In genomic region chr6:4904055-4904450, GRCm38 (mm10) we compare ENCODE assay signal across 8 mouse cellular contexts. TPM values are rescaled to one million over a fixed set of nuclear protein-coding genes. Genes with fewer than 3 reads are reported as not detected.
DNase-seq lines count a peak whose midpoint lies in the region; ATAC-seq and TF ChIP-seq lines count a peak whose summit lies in the region.

No protein-coding gene starts in this region.

- TF ChIP-seq CTCF in lung, embryonic 14.5 days (IDR thresholded peaks at IDR 0.05; ENCODE audit: low read depth), result no peak
- no peak for TF ChIP-seq CTCF in thymus, adult 2 months (IDR thresholded peaks at IDR 0.05; ENCODE audit: borderline replicate concordance, control insufficient read depth, extremely low read depth, insufficient read depth, low read length, poor library complexity)

- DNase-seq in lung, embryonic 14.5 days, result peak; percentile 55
- DNase-seq in lung, postnatal 25 days (ENCODE audit: low spot score), result no peak
- peak; percentile 38 to 50 for DNase-seq in cerebellum, postnatal 14 days
- peak; percentile 41 for DNase-seq in kidney, postnatal 10 days
- peak; percentile 28 to 30 for DNase-seq in lung, postnatal 4 days
- no peak for DNase-seq in thymus, adult 2 months
- DNase-seq in thymus, postnatal 36 days, result no peak

- ATAC-seq in lung, embryonic 14.5 days (ENCODE audit: insufficient read depth), result no peak
- ATAC-seq in heart, embryonic 15.5 days (replicated peaks; ENCODE audit: insufficient number of reproducible peaks, insufficient read depth, low FRiP score, low read depth), result no peak

- 0 out of 2 replicates have a peak, but pooled peaks cover 8% of the 10 kb centered on the region for H3K4me1 ChIP-seq in lung, embryonic 14.5 days (ENCODE audit: insufficient read depth)
- H3K4me1 ChIP-seq in heart, embryonic 15.5 days (replicated peaks), result peaks cover 8% of the 10 kb centered on the region
- no peaks in the 10 kb centered on the region for H3K4me1 ChIP-seq in thymus, adult 2 months (replicated peaks; ENCODE audit: control insufficient read depth, insufficient read depth, low read length)

- WGBS in lung, embryonic 14.5 days, result 7% methylated on average over 9 of the region's 9 CpGs
- 4% methylated on average over 9 of the region's 9 CpGs for WGBS in heart, embryonic 15.5 days
- WGBS in thymus, adult 2 months, result 16% methylated on average over 9 of the region's 9 CpGs

- H3K36me3 ChIP-seq in lung, embryonic 14.5 days (ENCODE audit: insufficient read depth), result no peaks in the 10 kb centered on the region
- no peaks in the 10 kb centered on the region for H3K36me3 ChIP-seq in heart, embryonic 15.5 days
- H3K36me3 ChIP-seq in thymus, adult 2 months (ENCODE audit: control insufficient read depth, insufficient read depth, low read length), result no peaks in the 10 kb centered on the region

- peak overlapping the region; percentile 92 for H3K9ac ChIP-seq in lung, embryonic 14.5 days
- peak overlapping the region; percentile 88 for H3K9ac ChIP-seq in heart, embryonic 15.5 days

- H3K4me3 ChIP-seq in lung, embryonic 14.5 days (ENCODE audit: low read depth, low read length), result peak overlapping the region; percentile 74
- H3K4me3 ChIP-seq in heart, embryonic 15.5 days, result peak overlapping the region; percentile 92
- no peak overlapping the region for H3K4me3 ChIP-seq in thymus, adult 2 months (ENCODE audit: control insufficient read depth, insufficient read depth, low read length)

- no peak for TF ChIP-seq POLR2A in thymus, adult 2 months (IDR thresholded peaks at IDR 0.05; ENCODE audit: control insufficient read depth, extremely low read depth, insufficient read depth, low read length, poor library complexity)

- H3K27ac ChIP-seq in lung, embryonic 14.5 days (ENCODE audit: low read depth), result peak overlapping the region; percentile 93
- peak overlapping the region; percentile 92 for H3K27ac ChIP-seq in heart, embryonic 15.5 days
- H3K27ac ChIP-seq in thymus, adult 2 months (ENCODE audit: control insufficient read depth, insufficient read depth, low read length), result no peak overlapping the region

- H3K9me3 ChIP-seq in lung, embryonic 14.5 days (ENCODE audit: low read depth, low read length), result no peaks in the 10 kb centered on the region
- H3K9me3 ChIP-seq in heart, embryonic 15.5 days (replicated peaks), result no peaks in the 10 kb centered on the region

- no peaks in the 10 kb centered on the region for H3K27me3 ChIP-seq in lung, embryonic 14.5 days (ENCODE audit: insufficient read depth, low read length)
- H3K27me3 ChIP-seq in heart, embryonic 15.5 days, result no peaks in the 10 kb centered on the region
- H3K27me3 ChIP-seq in thymus, adult 2 months (ENCODE audit: control insufficient read depth, insufficient read depth, low read length), result peaks cover 2% of the 10 kb centered on the region; the same call in 1 of the 2 replicates

- peak overlapping the region; percentile 87 for H3K4me2 ChIP-seq in lung, embryonic 14.5 days
- peak overlapping the region; percentile 79 for H3K4me2 ChIP-seq in heart, embryonic 15.5 days

RNA-seq across cellular contexts. Expression of gene Ppp1r9a, which starts 1.3 kb away (rescaled TPM):
- polyA plus RNA-seq in lung, embryonic 14.5 days (2014; fragmentation: Nextera tagmentation; extraction: Ambion mirVana), result 22.5 and 25.2 TPM in 2 replicates
- 13.4 and 13.5 TPM in 2 replicates for polyA plus RNA-seq in heart, embryonic 15.5 days (2015; fragmentation: Nextera tagmentation; extraction: Ambion mirVana)
- 0.55 and 0.92 TPM in 2 replicates for polyA plus RNA-seq in thymus, adult 2 months (2012; rRNA removed)

Comparison
In these comparisons a context has a peak if more than half of its experiments do, and no peak if none do; other contexts are left out.
1. DNase-seq: peak in lung, embryonic 14.5 days (single experiment), cerebellum, postnatal 14 days (2 of 2), kidney, postnatal 10 days (single experiment) and lung, postnatal 4 days (2 of 2); none in lung, postnatal 25 days (single experiment), thymus, adult 2 months (single experiment) and thymus, postnatal 36 days (0 of 2).